Mouse (Mus musculus) central nervous system, embryonic 11.5 days (tissue): ENCODE measurements around the gene Xlr5c. TPM values are rescaled to one million over a fixed set of nuclear protein-coding genes. Genes with fewer than 3 reads are reported as not detected.

ENCODE experiments used
- polyA plus RNA-seq: library from polyadenylated mRNA; depleted of rRNA; stranded (reverse); fragments of >200 nt; gene quantifications from 2 replicates; pipeline ENCODE4 v1.2.3, GENCODE M21; 2012; rRNA removed

The Xlr5c gene
- polyA plus RNA-seq, result not detected in 2 replicates

DNA sequence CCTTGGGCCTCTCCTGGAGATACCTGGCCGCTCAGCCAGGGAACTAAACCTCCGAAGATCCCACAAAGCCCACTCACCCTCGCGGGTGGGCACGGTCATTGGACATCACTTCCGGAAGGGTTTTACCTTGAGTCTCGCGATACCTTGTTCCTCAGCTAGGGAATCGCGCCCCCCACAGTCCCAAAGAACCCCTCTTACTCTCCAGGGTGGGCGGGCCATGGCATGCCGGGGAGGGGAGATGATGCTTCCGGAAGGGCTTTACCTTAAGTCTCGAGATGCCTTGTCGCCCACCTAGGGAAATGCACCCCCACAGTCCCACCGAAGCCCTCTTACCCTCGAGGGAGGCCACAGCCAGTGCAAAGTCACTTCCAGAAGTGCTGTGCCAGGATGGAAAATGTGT lies at the start of gene Xlr5c, which contains the start of gene Xlr5a:
Gene Xlr5c, minus strand, starts transcription at position 101 of the 400 bp plus-strand sequence.
Gene Xlr5a, minus strand, starts transcription at position 101 of the 400 bp plus-strand sequence.

DNA sequence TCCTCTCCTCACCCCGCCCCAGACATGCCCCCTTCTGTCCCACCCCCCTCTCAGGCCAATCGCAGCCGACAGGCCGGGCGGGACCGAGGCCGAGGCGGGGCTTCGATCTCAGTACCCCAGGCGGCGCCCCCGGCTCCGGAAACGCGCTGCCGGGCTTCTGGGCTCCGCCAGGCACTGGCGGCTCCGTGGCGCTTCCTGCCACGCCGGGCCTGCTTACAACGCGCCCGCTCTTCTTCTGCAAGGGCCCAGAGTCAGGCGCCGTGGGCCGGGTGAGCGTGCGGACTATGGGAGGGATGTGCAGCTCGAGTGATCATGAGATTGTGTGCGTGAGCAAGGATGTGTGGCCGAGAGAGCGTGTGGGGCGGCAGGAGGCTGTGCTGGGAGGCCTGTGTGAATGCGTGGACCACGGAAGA lies 49.7 kb upstream of the Xlr5c start, which contains the start of gene Zfp275:
Gene Zfp275, plus strand, starts transcription at position 139 of the 413 bp plus-strand sequence.

DNA sequence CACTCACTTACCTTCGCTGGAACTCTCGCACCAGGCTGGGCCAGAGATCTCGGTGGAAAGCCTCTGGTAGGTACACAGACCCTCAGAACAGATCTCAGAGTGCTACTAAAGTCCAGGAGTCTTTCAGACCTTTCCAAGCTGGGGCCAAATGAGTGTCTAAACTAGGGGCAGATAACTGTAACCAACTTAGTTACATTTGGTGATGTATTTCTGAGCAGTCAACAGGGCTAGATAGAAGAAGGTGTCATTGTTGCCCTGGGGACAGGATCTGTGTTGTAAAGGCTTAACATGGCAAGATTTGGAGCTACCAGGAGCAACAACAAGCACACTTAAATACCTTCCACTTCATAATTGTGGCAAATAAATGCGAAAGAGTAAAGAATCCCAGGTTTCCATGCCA lies 44.0 kb upstream of the Xlr5c start, which contains the start of gene Gm45015:
Gene Gm45015, minus strand, starts transcription at position 101 of the 400 bp plus-strand sequence.

DNA sequence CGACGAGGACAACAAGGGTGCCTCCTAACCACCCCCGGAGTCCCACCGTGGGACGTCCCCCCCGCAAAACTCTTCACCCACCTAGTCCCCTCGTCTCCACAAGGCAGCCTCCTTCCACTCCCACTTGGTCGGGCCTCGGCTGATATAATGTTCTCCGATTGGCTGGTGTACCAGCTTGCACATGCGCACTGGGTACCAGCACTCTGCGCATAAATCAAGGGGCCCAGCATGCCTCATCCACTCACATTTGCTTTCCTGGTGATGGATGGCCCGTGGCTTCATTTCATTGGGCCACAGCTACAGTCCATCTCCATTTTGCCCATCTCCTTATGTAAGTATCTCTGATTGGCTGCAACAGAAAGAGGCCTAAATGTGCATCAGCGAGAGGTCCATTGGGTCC lies 27.5 kb downstream of the Xlr5c start, which contains the start of gene Xlr3c:
Gene Xlr3c, minus strand, starts transcription at position 121 of the 400 bp plus-strand sequence.

DNA sequence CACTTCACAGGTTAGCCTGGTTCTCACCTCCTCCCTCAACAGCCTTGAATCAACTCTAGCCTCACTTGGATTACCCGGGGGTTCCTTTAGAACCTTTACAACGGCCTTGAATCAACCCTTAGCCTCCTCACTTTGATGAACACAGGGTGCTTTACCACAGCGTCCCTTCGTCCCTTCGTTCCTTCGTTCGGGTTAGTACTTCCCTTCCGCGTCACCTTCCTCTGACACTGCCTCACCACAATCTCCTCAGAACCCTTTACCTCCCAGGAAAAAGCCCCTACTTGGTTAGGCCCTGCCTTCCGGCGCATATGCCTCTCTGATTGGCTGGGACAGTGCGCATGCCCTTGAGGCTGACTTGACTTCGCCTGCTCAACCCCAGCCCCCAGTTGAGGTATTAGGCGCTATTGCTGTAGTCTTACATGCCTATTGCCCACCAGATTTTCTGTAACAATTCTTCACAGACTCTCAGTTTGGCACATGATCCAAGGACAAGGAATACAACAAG lies 49.9 kb downstream of the Xlr5c start, which contains the start of gene Xlr4c:
Gene Xlr4c, minus strand, starts transcription at position 310 of the 505 bp plus-strand sequence.

Other genes starting within 250 kb of the Xlr5c start
- gene Pnma3, start 228.2 kb downstream of the Xlr5c start, polyA plus RNA-seq, result 2.8 and 3.4 TPM in 2 replicates
- 0.71 and 2.6 TPM in 2 replicates for gene Xlr4a, start 210.5 kb downstream of the Xlr5c start, polyA plus RNA-seq
- 1.7 and 3.5 TPM in 2 replicates for gene Xlr3a, start 195.9 kb downstream of the Xlr5c start, polyA plus RNA-seq
- 0.16 and 0.46 TPM in 2 replicates for gene Gm14685, start 175.9 kb downstream of the Xlr5c start, polyA plus RNA-seq
- not detected in 2 replicates for gene Xlr5b, start 144.2 kb downstream of the Xlr5c start, polyA plus RNA-seq
- gene DXBay18, start 143.5 kb downstream of the Xlr5c start, polyA plus RNA-seq, result 0.04 TPM in 1 of 2 replicates, not detected in the other
- gene Spin2d, start 116.0 kb downstream of the Xlr5c start, polyA plus RNA-seq, result not detected in 2 replicates
- gene Xlr3b, start 100.8 kb downstream of the Xlr5c start, polyA plus RNA-seq, result 9.6 and 11.1 TPM in 2 replicates
- 0.48 and 0.92 TPM in 2 replicates for gene Xlr4b, start 78.6 kb downstream of the Xlr5c start, polyA plus RNA-seq
- gene F8a, start 64.7 kb downstream of the Xlr5c start, polyA plus RNA-seq, result 6.0 and 6.8 TPM in 2 replicates
- 0.78 TPM in 1 of 2 replicates, not detected in the other for gene Xlr4c, start 49.8 kb downstream of the Xlr5c start, polyA plus RNA-seq
- 0.06 and 0.14 TPM in 2 replicates for gene Xlr3c, start 27.6 kb downstream of the Xlr5c start, polyA plus RNA-seq
- gene Xlr5a, start within 50 bp of the Xlr5c start, polyA plus RNA-seq, result 0.05 TPM in 1 of 2 replicates, not detected in the other
- gene Gm45015, start 43.9 kb upstream of the Xlr5c start, polyA plus RNA-seq, result not detected in 2 replicates
- 14.2 and 28.7 TPM in 2 replicates for gene Zfp275, start 49.6 kb upstream of the Xlr5c start, polyA plus RNA-seq
- gene Gm18336, start 105.8 kb upstream of the Xlr5c start, polyA plus RNA-seq, result 0.09 and 0.25 TPM in 2 replicates
- gene Zfp92, start 118.1 kb upstream of the Xlr5c start, polyA plus RNA-seq, result 0.12 and 0.27 TPM in 2 replicates
- gene Trex2, start 142.4 kb upstream of the Xlr5c start, polyA plus RNA-seq, result not detected in 2 replicates
- 57.9 and 63.7 TPM in 2 replicates for gene Haus7, start 166.1 kb upstream of the Xlr5c start, polyA plus RNA-seq
- 28.7 and 60.6 TPM in 2 replicates for gene Bgn, start 190.6 kb upstream of the Xlr5c start, polyA plus RNA-seq
- gene Atp2b3, start 210.1 kb upstream of the Xlr5c start, polyA plus RNA-seq, result 0.64 and 0.71 TPM in 2 replicates